Mouse (Mus musculus) right cerebral cortex, postnatal 25 days (tissue): ENCODE data around the gene Gipr.
"Not testable (repeated sequence)": the region's sequence is repeated elsewhere in the genome, so short reads cannot be mapped to it uniquely, and the experiment has no call there.

ENCODE experiments used
- DNase-seq: peaks from one replicate; pipeline ENCODE4 v3.0.0; 2022

Gene Gipr

GRCm38 (mm10) chr7:19178035-19178434 lies 12.1 kb upstream of the Gipr start:
- DNase-seq, result peak; percentile 52

- DNase-seq, result no peak
These were observed 11.3 kb upstream of the Gipr start for GRCm38 (mm10) chr7:19177216-19177615.

- no peak for DNase-seq
These were observed 10.6 kb upstream of the Gipr start for GRCm38 (mm10) chr7:19176516-19176947.

GRCm38 (mm10) chr7:19175708-19176515 lies 10.0 kb upstream of the Gipr start, which contains the start of gene Eml2:
Gene Eml2 (plus strand): TSS chr7:19176421.
- peak; percentile 87 for DNase-seq

- DNase-seq, result peak; percentile 83
These were observed 6.9 kb upstream of the Gipr start for GRCm38 (mm10) chr7:19172874-19173273.

- DNase-seq, result no peak
These were observed 5.9 kb upstream of the Gipr start for GRCm38 (mm10) chr7:19171831-19172230.

- peak; percentile 63 for DNase-seq
These were observed 4.2 kb upstream of the Gipr start for GRCm38 (mm10) chr7:19170142-19170541.

GRCm38 (mm10) chr7:19169506-19169905 lies 3.6 kb upstream of the Gipr start:
- DNase-seq, result no peak

GRCm38 (mm10) chr7:19166990-19167389 lies 1.1 kb upstream of the Gipr start:
- DNase-seq, result no peak

GRCm38 (mm10) chr7:19164978-19165377 lies 949 bp downstream of the Gipr start:
- no peak for DNase-seq

- DNase-seq, result no peak
These were observed 1.7 kb downstream of the Gipr start for GRCm38 (mm10) chr7:19164189-19164588.

GRCm38 (mm10) chr7:19163752-19164151 lies 2.2 kb downstream of the Gipr start:
- DNase-seq, result no peak

GRCm38 (mm10) chr7:19162928-19163327 lies 3.0 kb downstream of the Gipr start:
- no peak for DNase-seq

GRCm38 (mm10) chr7:19160115-19160514 lies 5.8 kb downstream of the Gipr start:
- DNase-seq, result no peak

GRCm38 (mm10) chr7:19159411-19159810 lies 6.5 kb downstream of the Gipr start:
- no peak for DNase-seq

- DNase-seq, result no peak
These were observed 7.3 kb downstream of the Gipr start for GRCm38 (mm10) chr7:19158601-19159000.

GRCm38 (mm10) chr7:19157160-19157800 lies 8.6 kb downstream of the Gipr start:
- DNase-seq, result peak; percentile 90

GRCm38 (mm10) chr7:19155825-19156475 lies 10.0 kb downstream of the Gipr start:
- DNase-seq, result no peak

- DNase-seq, result no peak
These were observed 11.1 kb downstream of the Gipr start for GRCm38 (mm10) chr7:19154796-19155195.

- not testable (repeated sequence) for DNase-seq
These were observed 14.8 kb downstream of the Gipr start for GRCm38 (mm10) chr7:19151121-19151520.

GRCm38 (mm10) chr7:19149626-19150025 lies 16.3 kb downstream of the Gipr start, which contains the start of gene Snrpd2:
Gene Snrpd2 (plus strand): TSS chr7:19149722.
- peak; percentile 93 for DNase-seq

- peak; percentile 98 for DNase-seq
These were observed 16.9 kb downstream of the Gipr start, which contains the start of gene Qpctl for GRCm38 (mm10) chr7:19148875-19149541. Gene Qpctl (minus strand): TSS chr7:19149291.
